Mouse (Mus musculus) left cerebral cortex, postnatal 10 days (tissue): ENCODE data around the gene Siah3. TPM values are rescaled to one million over a fixed set of nuclear protein-coding genes. Genes with fewer than 3 reads are reported as not detected.

Source experiments
- DNase-seq, 2 experiments: peaks; one replicate each; pipeline ENCODE4 v3.0.0; 2021 to 2022; ENCODE audit warnings: low spot score in 2 of 2, mixed read lengths in 1 of 2; ENCODE audit errors: extremely low spot score in 1 of 2
- intact Hi-C: fragments of 180-260 bp; cut with DNase I; formaldehyde crosslinking; loops from one replicate; pipeline ENCODE4 v1.15.1; 2025
- total RNA-seq, 2 experiments: library from RNA; stranded (reverse); gene quantifications; 2 replicates each; pipeline ENCODE4 v1.2.3; 2021

The Siah3 gene
- total RNA-seq, 2 experiments from 2014 or later, result 10.4 to 12.4 TPM

DNA sequence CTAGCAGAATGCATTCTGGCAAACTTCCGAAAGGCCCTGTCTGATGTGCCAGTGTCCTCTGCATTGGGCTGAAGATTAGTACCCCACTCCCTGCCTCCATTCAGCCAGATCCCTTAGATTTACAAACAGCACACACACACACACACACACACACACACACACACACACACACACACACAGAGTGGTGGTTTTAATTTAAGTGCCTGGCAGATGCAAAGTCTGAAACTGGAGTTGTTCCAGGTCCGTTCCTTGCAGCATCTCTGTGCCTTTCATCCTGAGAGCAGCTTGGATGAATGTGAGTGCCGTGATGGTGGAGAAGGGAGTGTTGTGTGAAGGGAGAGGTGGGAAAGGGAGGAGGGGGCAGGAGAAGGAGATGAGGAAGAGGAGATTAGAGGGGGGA, 4.2 kb downstream of the Siah3 start:
- DNase-seq, result peak; percentile 54 to 80
- intact Hi-C loops, result loop anchor here (10.0 kb wide), 1 partner anchor 185 kb away; the partner anchor contains the start of gene Erich6b

GRCm38 (mm10) chr14:75460436-75460835, 4.7 kb downstream of the Siah3 start:
- no peak for DNase-seq

DNA sequence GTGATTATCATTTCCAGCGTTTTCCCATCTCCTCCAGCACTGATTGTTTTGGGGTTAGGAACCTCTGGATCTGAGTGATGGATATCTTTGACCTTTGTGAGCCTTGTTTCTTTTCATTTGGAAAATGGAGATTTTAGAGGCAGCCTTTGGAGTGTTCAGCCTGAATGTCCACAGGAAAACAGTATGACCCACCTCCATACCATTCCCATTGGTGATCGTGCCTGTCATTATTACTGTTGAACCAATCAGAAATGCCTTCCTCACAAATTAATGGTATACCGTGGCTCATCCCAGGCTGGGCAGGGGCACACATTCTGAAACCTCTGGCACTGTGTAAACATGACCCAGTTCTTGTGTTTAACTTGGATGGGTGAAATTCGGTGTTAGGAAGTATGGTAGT, 6.0 kb downstream of the Siah3 start:
- no peak for DNase-seq
- intact Hi-C loops, result no loop called here

More at GRCm38 (mm10) chr14:75460436-75460835, 4.7 kb downstream of the Siah3 start:
- intact Hi-C loops, result no loop called here

DNA sequence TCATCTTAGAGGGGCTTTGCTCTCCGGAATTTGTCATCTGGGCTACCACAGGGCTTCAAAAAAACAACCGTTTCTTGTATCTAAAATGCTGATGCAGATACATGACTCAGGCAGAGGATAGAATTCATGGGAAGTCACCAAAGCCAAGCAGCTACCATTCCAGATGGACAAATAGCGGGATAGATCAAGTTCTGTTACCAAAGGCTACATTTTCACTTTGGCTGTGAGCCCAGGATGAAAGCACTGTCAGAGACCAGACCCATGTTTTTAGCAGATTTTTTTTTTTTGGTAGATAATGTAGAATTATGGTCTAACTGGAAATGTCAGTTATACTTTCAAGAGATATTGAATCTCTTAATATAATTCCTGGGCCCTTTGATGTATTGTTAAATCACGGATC, 7.4 kb downstream of the Siah3 start:
- intact Hi-C loops, result no loop called here
- DNase-seq, result no peak

DNA sequence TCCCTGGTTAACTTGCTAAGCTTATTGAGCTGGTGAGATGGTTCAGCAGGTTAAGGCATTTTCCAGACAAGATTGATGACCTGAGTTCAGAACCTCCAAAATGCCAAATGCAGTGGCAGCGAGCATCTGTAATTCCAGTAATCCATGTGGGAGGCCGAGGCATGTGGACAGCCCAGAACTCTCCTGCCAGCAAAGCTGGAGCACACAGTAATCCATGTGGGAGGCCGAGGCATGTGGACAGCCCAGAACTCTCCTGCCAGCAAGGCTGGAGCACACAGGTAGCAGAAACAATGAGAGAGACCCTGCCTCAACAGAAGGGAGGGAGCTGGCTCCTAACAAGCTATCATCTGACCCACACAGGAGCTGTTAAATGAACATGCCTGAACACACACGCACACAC, 13.2 kb downstream of the Siah3 start:
- DNase-seq, result no peak
- intact Hi-C loops, result no loop called here

- DNase-seq, result no peak
- intact Hi-C loops, result no loop called here
Measured at GRCm38 (mm10) chr14:75473061-75473930, 17.5 kb downstream of the Siah3 start.

GRCm38 (mm10) chr14:75475887-75476286, 20.1 kb downstream of the Siah3 start:
- DNase-seq, result no peak
- intact Hi-C loops, result no loop called here

GRCm38 (mm10) chr14:75482231-75483175, 26.7 kb downstream of the Siah3 start:
- intact Hi-C loops, result no loop called here
- no peak for DNase-seq

DNA sequence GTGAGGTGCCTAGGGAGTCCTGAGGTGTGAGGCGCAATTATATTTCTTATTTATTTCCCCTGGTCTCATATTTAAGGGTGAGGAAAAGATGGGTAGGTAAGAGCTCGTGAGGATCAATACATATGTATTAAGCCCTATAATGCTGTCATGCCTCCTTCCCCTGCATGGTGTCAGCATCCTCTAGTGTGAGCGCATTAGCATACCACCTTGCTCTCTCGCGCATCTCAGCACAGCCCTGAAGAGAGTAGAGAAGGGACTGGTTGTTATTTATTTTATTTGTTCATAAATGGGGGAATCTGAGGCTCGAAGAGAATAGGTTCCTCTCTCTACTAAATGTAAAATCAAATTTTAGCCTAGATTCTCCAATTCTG, 27.4 kb downstream of the Siah3 start:
- DNase-seq, result no peak
- intact Hi-C loops, result no loop called here

DNA sequence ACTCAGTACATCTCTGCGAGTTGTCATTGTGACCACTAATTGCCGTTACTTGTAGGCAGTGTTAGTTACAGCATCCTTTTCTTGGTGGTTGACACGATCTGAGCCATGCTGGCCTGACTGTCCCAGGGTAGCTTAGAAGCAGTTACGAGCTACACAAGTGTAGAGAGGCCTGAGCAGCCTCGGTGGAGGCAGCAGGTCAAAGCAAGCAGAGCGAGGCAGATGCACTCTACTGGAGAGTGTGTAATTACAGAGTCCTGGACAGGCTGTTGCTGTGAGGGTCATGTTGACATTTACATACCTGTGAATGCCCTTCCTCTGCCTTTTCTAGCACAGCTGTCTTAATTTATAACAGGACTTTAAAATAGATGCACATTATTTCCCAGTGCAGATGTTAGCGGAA, 32.1 kb downstream of the Siah3 start:
- no peak for DNase-seq
- intact Hi-C loops, result no loop called here

DNA sequence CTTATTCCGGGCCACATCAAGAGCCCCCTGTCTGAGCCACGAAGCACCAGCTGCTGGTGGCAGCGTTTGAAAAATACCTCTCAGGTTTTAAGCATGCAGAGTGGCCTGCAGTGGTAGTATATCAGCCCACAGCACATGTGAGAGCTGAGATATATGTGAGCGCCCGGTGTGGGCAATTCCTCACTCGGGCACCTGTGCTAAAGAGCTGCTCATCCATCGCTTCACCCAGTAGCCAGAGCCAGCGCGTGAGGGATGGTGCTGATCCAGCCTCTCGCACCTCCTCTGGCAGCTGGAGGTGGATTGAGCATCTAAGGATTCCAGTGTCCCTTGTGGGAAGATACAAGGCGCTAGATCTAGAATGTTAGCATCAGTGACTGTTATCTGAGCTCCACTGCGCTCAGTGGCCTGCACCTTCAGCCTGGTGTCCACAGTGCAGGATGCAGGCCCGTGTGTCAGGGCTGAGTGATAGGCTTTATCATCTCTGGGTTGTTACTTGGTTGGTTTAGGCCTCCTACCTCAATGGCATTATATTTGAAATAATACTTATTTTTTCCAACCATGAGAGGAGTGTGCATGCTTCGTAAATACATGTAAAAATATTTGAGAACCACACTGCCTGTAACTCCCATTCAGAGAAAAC, 37.9 kb downstream of the Siah3 start:
- intact Hi-C loops, result no loop called here

DNA sequence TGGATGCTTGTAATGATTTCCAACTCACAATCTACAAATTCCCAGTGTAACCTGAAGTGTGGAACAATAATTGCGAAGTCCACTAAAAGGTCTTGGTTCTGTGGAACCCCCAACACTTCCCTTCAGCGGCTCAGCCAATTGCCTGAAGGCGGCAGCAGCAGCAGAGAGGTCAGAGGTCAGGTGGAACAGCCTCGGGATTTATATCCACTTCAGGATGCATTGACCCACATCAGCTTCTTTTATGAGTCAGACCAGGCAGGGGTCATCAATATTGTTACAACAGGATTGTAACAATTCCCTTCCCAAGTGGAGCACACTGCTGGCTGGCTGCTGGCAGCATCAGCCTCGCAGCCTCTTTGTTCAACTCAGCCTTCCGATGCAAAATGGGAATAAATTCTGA, 39.1 kb downstream of the Siah3 start:
- no peak for DNase-seq
- intact Hi-C loops, result no loop called here

More for the DNA sequence above, 37.9 kb downstream of the Siah3 start:
- no peak for DNase-seq

GRCm38 (mm10) chr14:75501501-75501990, 45.8 kb downstream of the Siah3 start:
- intact Hi-C loops, result no loop called here
- DNase-seq, result no peak

DNA sequence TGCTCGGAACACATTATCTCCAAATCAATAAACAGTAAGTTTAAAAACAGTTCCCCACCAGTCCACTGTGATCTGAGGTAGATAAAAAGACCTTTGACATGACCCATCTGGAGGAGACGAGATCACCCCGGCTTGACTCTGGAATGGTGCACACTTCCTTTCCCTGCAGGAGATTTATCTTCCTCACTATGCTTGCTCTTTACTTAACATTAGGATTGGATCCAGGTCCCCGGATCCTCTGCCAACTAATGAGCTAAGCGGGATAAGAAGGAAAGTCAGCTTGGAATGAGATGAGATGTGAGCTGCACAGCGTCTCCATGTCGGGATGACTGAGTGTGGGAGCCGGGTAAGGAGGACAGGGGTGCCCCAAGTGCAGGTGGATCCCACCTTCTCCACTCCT, 46.7 kb downstream of the Siah3 start:
- intact Hi-C loops, result no loop called here
- DNase-seq, result no peak

DNA sequence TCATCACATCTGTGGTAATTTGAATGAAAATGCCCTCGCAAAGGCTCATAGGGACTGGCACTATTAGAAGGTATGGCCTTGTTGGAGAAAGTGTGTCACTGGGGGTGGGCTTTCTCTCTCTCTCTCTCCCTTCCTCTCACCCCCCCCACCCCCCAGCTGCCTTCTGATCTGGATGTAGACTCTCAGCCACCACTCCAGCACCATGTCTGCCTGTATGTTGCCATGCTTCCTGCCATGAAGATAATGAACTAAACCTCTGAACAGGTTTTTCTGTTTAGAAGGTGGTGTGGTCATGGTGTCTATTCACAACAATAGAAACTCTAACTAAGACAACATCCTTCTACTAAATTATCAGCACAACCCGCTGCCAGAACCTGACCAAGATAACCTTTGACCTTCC, 48.5 kb downstream of the Siah3 start:
- intact Hi-C loops, result no loop called here
- DNase-seq, result no peak

DNA sequence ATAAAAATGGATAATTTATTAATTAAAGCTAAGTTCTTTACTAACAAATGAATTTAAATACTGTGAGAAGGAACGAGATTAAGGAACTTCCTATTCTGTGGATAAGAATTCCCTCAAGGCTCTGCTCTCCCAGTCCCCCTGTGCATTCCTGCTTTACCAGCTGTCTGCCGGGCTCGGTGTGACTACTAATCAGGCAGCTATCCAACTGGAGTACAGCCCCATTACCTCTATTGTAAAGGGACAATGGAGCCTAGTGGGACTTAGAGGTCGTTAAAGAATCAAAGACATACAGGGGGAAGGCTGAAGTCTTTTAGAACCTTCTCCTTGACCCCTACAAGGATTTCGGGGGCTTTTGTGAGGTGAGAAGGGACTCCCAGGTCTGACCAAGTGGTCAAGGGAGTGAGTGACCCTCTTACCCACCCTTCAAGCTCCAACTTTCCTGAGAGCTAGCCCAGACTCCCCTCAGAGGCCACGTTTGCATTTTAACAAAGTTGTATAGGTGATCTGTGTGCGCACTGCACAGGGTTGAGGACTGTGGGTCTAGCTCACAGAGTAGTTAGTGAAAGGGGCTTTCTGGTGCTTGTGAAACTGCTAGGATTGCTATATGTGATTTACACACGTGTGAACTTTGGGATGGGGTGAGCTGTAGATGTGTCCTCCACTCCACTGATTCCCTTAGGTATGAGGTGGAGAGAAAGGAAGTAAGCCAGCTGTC, 49.5 kb downstream of the Siah3 start:
- intact Hi-C loops, result no loop called here
- no peak for DNase-seq

- intact Hi-C loops, result no loop called here
Measured at GRCm38 (mm10) chr14:75506246-75506645, 50.5 kb downstream of the Siah3 start.

DNA sequence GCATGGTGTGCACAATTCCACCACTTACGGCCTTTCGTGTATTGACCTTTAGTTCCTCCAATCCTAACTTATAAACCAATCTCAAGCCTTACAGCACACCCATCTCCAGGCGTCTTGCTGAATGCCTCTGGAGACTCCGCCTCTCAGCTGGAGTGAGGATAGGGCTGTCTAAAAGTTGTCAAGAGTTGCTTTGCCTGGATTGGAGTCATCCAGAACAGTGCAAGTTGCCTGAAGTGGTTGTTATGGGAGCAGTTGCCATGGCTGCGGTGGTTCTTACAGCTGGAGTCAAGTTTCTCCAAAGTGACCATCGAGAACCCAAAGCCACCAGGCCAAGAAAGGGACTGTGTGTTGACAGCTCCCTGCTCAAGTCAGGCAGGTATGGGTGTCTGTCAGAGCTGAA, 54.3 kb downstream of the Siah3 start:
- no peak for DNase-seq
- intact Hi-C loops, result no loop called here

More at GRCm38 (mm10) chr14:75506246-75506645, 50.5 kb downstream of the Siah3 start:
- no peak for DNase-seq
